Mouse (Mus musculus) G1E (cell line): ENCODE data around the gene Spag6. TPM values are rescaled to one million over a fixed set of nuclear protein-coding genes. Genes with fewer than 3 reads are reported as not detected.

ENCODE experiments used
- ATAC-seq: 2 replicates; pipeline ENCODE4 v1.8.0; 2016; ENCODE audit warnings: mild to moderate bottlenecking; ENCODE audit not compliant: insufficient number of reproducible peaks, poor library complexity, low FRiP score, severe bottlenecking; ENCODE audit errors: extremely low read depth
- DNase-seq: peaks from one replicate; pipeline ENCODE4 v3.0.0; 2012; ENCODE audit warnings: low spot score
- H3K27me3 ChIP-seq: 2 replicates; pipeline ENCODE4 v1.6.1; 2012; ENCODE audit warnings: mild to moderate bottlenecking, low read length, inconsistent platforms; ENCODE audit not compliant: insufficient read depth
- H3K36me3 ChIP-seq: replicated peaks from 2 replicates; pipeline ENCODE3; 2012; ENCODE audit warnings: mild to moderate bottlenecking, inconsistent platforms
- H3K4me1 ChIP-seq: 2 replicates; pipeline ENCODE4 v1.6.1; 2012; ENCODE audit warnings: low read depth, low read length, inconsistent platforms, mixed read lengths; ENCODE audit not compliant: insufficient read depth
- H3K4me3 ChIP-seq: 2 replicates; pipeline ENCODE4 v1.5.1; 2012; ENCODE audit warnings: low read depth, mild to moderate bottlenecking, inconsistent platforms, low read length, moderate library complexity, mixed read lengths
- H3K9me3 ChIP-seq: replicated peaks from 2 replicates; pipeline ENCODE4 v1.6.1; 2012; ENCODE audit warnings: inconsistent platforms
- CTCF ChIP-seq: IDR thresholded peaks from 2 replicates; pipeline ENCODE4 v1.5.1; 2012; ENCODE audit warnings: low read depth, low read length, inconsistent platforms, mixed read lengths
- GATA1 ChIP-seq: IDR thresholded peaks from 2 replicates; pipeline ENCODE4 v1.6.1; 2012; ENCODE audit warnings: borderline replicate concordance, low read length, inconsistent platforms, mixed read lengths
- GATA2 ChIP-seq: IDR thresholded peaks from 2 replicates; pipeline ENCODE4 v1.6.1; 2012; ENCODE audit warnings: low read depth, low read length, inconsistent platforms, borderline replicate concordance
- POLR2AphosphoS5 ChIP-seq: IDR thresholded peaks from 2 replicates; pipeline ENCODE4 v1.6.1; 2012; ENCODE audit warnings: low read depth, low read length, inconsistent platforms; ENCODE audit not compliant: insufficient replicate concordance
- TAL1 ChIP-seq: conservative IDR thresholded peaks from 2 replicates; pipeline ENCODE4 v1.6.1; 2012; ENCODE audit warnings: low read depth, low read length, inconsistent platforms, mixed read lengths
- polyA plus RNA-seq: library from polyadenylated mRNA; stranded (reverse); fragments of >175 nt; gene quantifications from 2 replicates; pipeline ENCODE4 v1.2.3, GENCODE M21; 2012
- total RNA-seq, 2 experiments: library from RNA; stranded (forward) in 1 of 2; stranded (reverse) in 1 of 2; fragments of 200-1000 nt in 1 of 2; fragments of >200 nt in 1 of 2; fragmentation: Nextera tagmentation in 1 of 2; gene quantifications; 2 replicates each; pipeline ENCODE4 v1.2.3; 2014 to 2017

The Spag6 gene
- total and polyA plus RNA-seq, 3 experiments, result 0.08 to 0.22 TPM; not detected in 1

GRCm38 (mm10) chr2:18686826-18687519 is 6.9 kb upstream of the Spag6 start:
- H3K4me3 ChIP-seq, result no peak overlapping the region
- DNase-seq, result no peak
- H3K9me3 ChIP-seq, result peaks cover 6% of the 10 kb centered on the region
- no peak for ATAC-seq
- peaks cover 24% of the 10 kb centered on the region for H3K4me1 ChIP-seq
- peaks cover 34% of the 10 kb centered on the region for H3K27me3 ChIP-seq
- TF ChIP-seq GATA1 (no peak), GATA2 (no peak), CTCF (no peak), POLR2AphosphoS5 (no peak), TAL1 (no peak)
- H3K36me3 ChIP-seq, result peaks cover 17% of the 10 kb centered on the region

DNA sequence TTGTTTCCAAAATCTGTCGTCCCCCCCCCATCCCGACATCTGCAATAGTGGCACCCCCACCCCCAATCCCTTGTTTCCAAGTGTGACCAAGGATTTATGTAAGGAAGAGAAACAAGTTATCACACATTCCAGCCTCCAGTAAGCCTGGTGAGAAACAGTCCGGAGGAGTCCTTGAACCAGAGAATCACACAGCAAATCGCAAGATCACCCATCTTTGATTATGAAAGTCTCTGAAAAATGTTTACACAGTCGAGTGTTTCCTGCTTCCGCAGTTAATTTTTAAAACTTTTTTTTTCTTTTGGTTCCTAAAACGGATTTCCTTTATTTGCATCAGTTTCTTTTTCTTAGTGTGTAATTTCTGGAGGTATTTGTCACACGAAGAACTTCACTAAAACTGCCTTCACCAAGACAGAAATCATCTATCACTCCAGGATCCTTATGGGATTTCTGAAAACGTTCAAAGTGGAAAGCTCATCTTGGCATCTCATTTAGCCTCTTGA is 6.1 kb upstream of the Spag6 start:
- H3K9me3 ChIP-seq, result peaks cover 6% of the 10 kb centered on the region
- peaks cover 41% of the 10 kb centered on the region for H3K27me3 ChIP-seq
- H3K36me3 ChIP-seq, result peaks cover 10% of the 10 kb centered on the region
- DNase-seq (no peak), ATAC-seq (no peak)
- no peak overlapping the region for H3K4me3 ChIP-seq
- TF ChIP-seq CTCF (no peak), TAL1 (no peak), GATA2 (no peak), GATA1 (no peak), POLR2AphosphoS5 (no peak)
- H3K4me1 ChIP-seq, result peaks cover 27% of the 10 kb centered on the region

- H3K4me3 ChIP-seq, result no peak overlapping the region
- peaks cover 6% of the 10 kb centered on the region for H3K9me3 ChIP-seq
- DNase-seq (no peak), ATAC-seq (no peak)
- TF ChIP-seq TAL1, result no peak
- TF ChIP-seq GATA2, result no peak
- TF ChIP-seq GATA1, result no peak
- peaks cover 32% of the 10 kb centered on the region for H3K4me1 ChIP-seq
- H3K36me3 ChIP-seq, result peaks cover 6% of the 10 kb centered on the region
- H3K27me3 ChIP-seq, result peaks cover 41% of the 10 kb centered on the region
Observed at GRCm38 (mm10) chr2:18688286-18688685, 5.5 kb upstream of the Spag6 start.

DNA sequence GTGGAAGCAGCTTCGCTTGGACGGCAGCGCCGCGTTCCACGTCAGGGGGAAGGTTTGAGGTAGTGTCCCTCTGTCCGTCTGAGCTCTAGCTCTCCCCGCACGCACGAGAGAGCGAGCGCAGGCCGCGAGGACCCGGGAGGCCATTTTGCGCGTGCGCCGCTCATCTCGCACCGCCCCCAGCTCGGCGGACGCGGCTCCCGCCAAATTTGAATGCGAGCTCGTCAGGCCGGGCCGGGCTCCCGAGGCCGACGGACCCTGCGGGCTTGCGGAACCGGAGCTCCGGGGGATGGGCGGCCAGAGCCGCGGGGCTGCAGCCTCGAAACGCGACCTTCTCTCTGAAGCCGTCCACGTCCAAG is 5.1 kb upstream of the Spag6 start:
- Histone ChIP-seq H3K9me3 (peaks cover 6% of the 10 kb centered on the region), H3K27me3 (peaks cover 41% of the 10 kb centered on the region), H3K36me3 (peaks cover 6% of the 10 kb centered on the region), H3K4me1 (peaks cover 36% of the 10 kb centered on the region), H3K4me3 (peak overlapping the region; percentile 75; the same call in 1 of the 2 replicates)
- no peak for TF ChIP-seq GATA2
- TF ChIP-seq TAL1, result no peak
- TF ChIP-seq POLR2AphosphoS5, result no peak
- no peak for TF ChIP-seq GATA1
- no peak for TF ChIP-seq CTCF
- no peak for ATAC-seq
- no peak for DNase-seq

GRCm38 (mm10) chr2:18689064-18689921 is 4.5 kb upstream of the Spag6 start:
- Histone ChIP-seq H3K9me3 (peaks cover 6% of the 10 kb centered on the region), H3K4me1 (peaks cover 40% of the 10 kb centered on the region), H3K27me3 (peaks cover 42% of the 10 kb centered on the region), H3K36me3 (no peaks in the 10 kb centered on the region), H3K4me3 (peak overlapping the region; percentile 75)
- no peak for ATAC-seq
- no peak for TF ChIP-seq GATA1
- TF ChIP-seq POLR2AphosphoS5, result no peak
- no peak for TF ChIP-seq GATA2
- no peak for TF ChIP-seq TAL1
- no peak for TF ChIP-seq CTCF
- no peak for DNase-seq

- Histone ChIP-seq H3K4me3 (peak overlapping the region; percentile 75), H3K27me3 (peaks cover 48% of the 10 kb centered on the region), H3K4me1 (peaks cover 49% of the 10 kb centered on the region), H3K9me3 (peaks cover 6% of the 10 kb centered on the region), H3K36me3 (no peaks in the 10 kb centered on the region)
- DNase-seq (no peak), ATAC-seq (no peak)
- no peak for TF ChIP-seq GATA2
- no peak for TF ChIP-seq TAL1
- no peak for TF ChIP-seq GATA1
- no peak for TF ChIP-seq CTCF
- no peak for TF ChIP-seq POLR2AphosphoS5
Observed at GRCm38 (mm10) chr2:18690055-18690691, 3.7 kb upstream of the Spag6 start.
